Mouse (Mus musculus) MEL (cell line): Measurements from ENCODE around the gene Samsn1. TPM values are rescaled to one million over a fixed set of nuclear protein-coding genes. Genes with fewer than 3 reads are reported as not detected.

ENCODE experiments used
- DNase-seq: peaks from one replicate; pipeline ENCODE4 v3.0.0; 2011; ENCODE audit warnings: low read depth, low spot score
- H3K27ac ChIP-seq: 2 replicates; pipeline ENCODE4 v1.5.1; 2012; ENCODE audit warnings: low read depth, mild to moderate bottlenecking, control low read depth, low read length, moderate library complexity; ENCODE audit not compliant: control insufficient read depth
- H3K27me3 ChIP-seq, 2 experiments: fragments of 150-350 bp in 1 of 2; sonication (generic) in 1 of 2; 2 replicates each; pipeline ENCODE4 v1.6.1; 2012; ENCODE audit warnings: low read length in 2 of 2, mild to moderate bottlenecking in 2 of 2, improper control_type of control experiment in 1 of 2, moderate library complexity in 1 of 2; ENCODE audit not compliant: insufficient read depth in 2 of 2, control insufficient read depth in 1 of 2
- H3K36me3 ChIP-seq, 2 experiments: 2 replicates each; pipeline ENCODE4 v1.6.1; 2012 to 2014; ENCODE audit warnings: low read length in 2 of 2, improper control_type of control experiment in 1 of 2, inconsistent platforms in 1 of 2, mild to moderate bottlenecking in 1 of 2; ENCODE audit not compliant: insufficient read depth in 2 of 2, control insufficient read depth in 1 of 2
- H3K4me1 ChIP-seq, 2 experiments: fragments of 150-350 bp in 1 of 2; sonication (generic) in 1 of 2; 2 replicates each; pipeline ENCODE4 v1.6.1; 2012; ENCODE audit warnings: low read length in 2 of 2, improper control_type of control experiment in 1 of 2, mild to moderate bottlenecking in 1 of 2; ENCODE audit not compliant: insufficient read depth in 2 of 2, control insufficient read depth in 1 of 2
- H3K4me3 ChIP-seq, 2 experiments: fragments of 150-350 bp in 1 of 2; sonication (generic) in 1 of 2; 2 replicates each; pipeline ENCODE4 v1.5.1; 2012; ENCODE audit warnings: low read depth in 2 of 2, low read length in 2 of 2, mild to moderate bottlenecking in 2 of 2, moderate library complexity in 2 of 2, control low read depth in 1 of 2, improper control_type of control experiment in 1 of 2; ENCODE audit not compliant: control insufficient read depth in 1 of 2, insufficient read depth in 1 of 2
- H3K79me2 ChIP-seq: 2 replicates; pipeline ENCODE4 v1.6.1; 2012; ENCODE audit warnings: mild to moderate bottlenecking, low read length, moderate library complexity; ENCODE audit not compliant: control insufficient read depth, poor library complexity, insufficient read depth
- H3K9ac ChIP-seq: 2 replicates; pipeline ENCODE4 v1.6.1; 2012; ENCODE audit warnings: low read depth, mild to moderate bottlenecking, control low read depth, low read length, moderate library complexity; ENCODE audit not compliant: control insufficient read depth, poor library complexity, severe bottlenecking
- H3K9me3 ChIP-seq: fragments of 150-350 bp; sonication (generic); replicated peaks from 2 replicates; pipeline ENCODE4 v1.6.1; 2012; ENCODE audit warnings: mild to moderate bottlenecking, low read length, improper control_type of control experiment, moderate library complexity; ENCODE audit not compliant: insufficient read depth
- CHD1 ChIP-seq: IDR thresholded peaks from 2 replicates; pipeline ENCODE4 v1.6.1; 2012; ENCODE audit warnings: low read depth, mild to moderate bottlenecking, inconsistent platforms, low read length, improper control_type of control experiment
- CTCF ChIP-seq, 3 experiments: IDR thresholded peaks in 2 of 3; conservative IDR thresholded peaks in 1 of 3; 2 replicates each; pipeline ENCODE4 v1.5.1; 2011 to 2012; ENCODE audit warnings: low read length in 3 of 3, low read depth in 2 of 3, mild to moderate bottlenecking in 2 of 3, improper control_type of control experiment in 1 of 3, inconsistent platforms in 1 of 3, mixed read lengths in 1 of 3, moderate library complexity in 1 of 3; ENCODE audit not compliant: control insufficient read depth in 1 of 3, insufficient read depth in 1 of 3, poor library complexity in 1 of 3, severe bottlenecking in 1 of 3
- ELF1 ChIP-seq: IDR thresholded peaks from 2 replicates; pipeline ENCODE4 v1.6.1; 2014; ENCODE audit warnings: low read depth, mild to moderate bottlenecking, inconsistent platforms, low read length, improper control_type of control experiment, moderate library complexity
- EP300 ChIP-seq, 2 experiments: IDR thresholded peaks; 2 replicates each; pipeline ENCODE4 v1.6.1; 2011; ENCODE audit warnings: improper control_type of control experiment in 2 of 2, low read length in 2 of 2, low read depth in 1 of 2, mild to moderate bottlenecking in 1 of 2
- ETS1 ChIP-seq: IDR thresholded peaks from 2 replicates; pipeline ENCODE4 v1.6.1; 2012; ENCODE audit warnings: low read depth, mild to moderate bottlenecking, inconsistent platforms, low read length, improper control_type of control experiment, moderate library complexity
- HCFC1 ChIP-seq: IDR thresholded peaks from 2 replicates; pipeline ENCODE4 v1.6.1; 2012; ENCODE audit warnings: low read depth, mild to moderate bottlenecking, inconsistent platforms, low read length, improper control_type of control experiment, moderate library complexity
- MAFK ChIP-seq: IDR thresholded peaks from 2 replicates; pipeline ENCODE4 v1.6.1; 2011; ENCODE audit warnings: low read depth, mild to moderate bottlenecking, low read length, improper control_type of control experiment, borderline replicate concordance
- MAZ ChIP-seq: IDR thresholded peaks from 2 replicates; pipeline ENCODE4 v1.6.1; 2012; ENCODE audit warnings: low read depth, mild to moderate bottlenecking, inconsistent platforms, low read length, improper control_type of control experiment
- MYB ChIP-seq: IDR thresholded peaks from 2 replicates; pipeline ENCODE4 v1.6.1; 2011; ENCODE audit warnings: mild to moderate bottlenecking, low read depth, low read length, improper control_type of control experiment
- NELFE ChIP-seq: IDR thresholded peaks from 2 replicates; pipeline ENCODE4 v1.6.1; 2011; ENCODE audit warnings: low read depth, low read length, improper control_type of control experiment
- POLR2AphosphoS2 ChIP-seq: IDR thresholded peaks from 2 replicates; pipeline ENCODE4 v1.6.1; 2011; ENCODE audit warnings: low read length, improper control_type of control experiment
- RCOR1 ChIP-seq: IDR thresholded peaks from 2 replicates; pipeline ENCODE4 v1.6.1; 2012; ENCODE audit warnings: low read depth, mild to moderate bottlenecking, inconsistent platforms, low read length, improper control_type of control experiment
- TAL1 ChIP-seq: IDR thresholded peaks from 2 replicates; pipeline ENCODE4 v1.6.1; 2012; ENCODE audit warnings: mild to moderate bottlenecking, inconsistent platforms, low read length, moderate library complexity, mixed read lengths
- TBP ChIP-seq: IDR thresholded peaks from 2 replicates; pipeline ENCODE4 v1.8.0; 2011; ENCODE audit warnings: low read depth, low read length, improper control_type of control experiment
- TCF12 ChIP-seq: IDR thresholded peaks from 2 replicates; pipeline ENCODE4 v1.6.1; 2014; ENCODE audit warnings: low read depth, mild to moderate bottlenecking, inconsistent platforms, low read length, improper control_type of control experiment, moderate library complexity
- ZMIZ1 ChIP-seq: IDR thresholded peaks from 2 replicates; pipeline ENCODE4 v1.6.1; 2012; ENCODE audit warnings: low read depth, mild to moderate bottlenecking, inconsistent platforms, low read length, improper control_type of control experiment, moderate library complexity
- ZNF384 ChIP-seq: IDR thresholded peaks from 2 replicates; pipeline ENCODE4 v1.6.1; 2012; ENCODE audit warnings: low read depth, mild to moderate bottlenecking, inconsistent platforms, low read length, improper control_type of control experiment
- polyA plus RNA-seq, 2 experiments: library from polyadenylated mRNA; stranded (reverse) in 1 of 2; unstranded in 1 of 2; fragments of >175 nt in 1 of 2; fragments of >200 nt in 1 of 2; gene quantifications; 2 replicates each; pipeline versions ENCODE4 v1.2.1 to v1.2.4; 2012; ENCODE audit warnings: low replicate concordance in 2 of 2, low read depth in 1 of 2; ENCODE audit not compliant: insufficient read length in 2 of 2, insufficient read depth in 1 of 2, missing spikeins in 1 of 2
- total RNA-seq: library from RNA; depleted of rRNA; stranded (reverse); fragments of 300-350 nt; gene quantifications from 2 replicates; pipeline ENCODE4 v1.2.3, GENCODE M21; 2012

The Samsn1 gene
- total and polyA plus RNA-seq, 3 experiments: 55.2 to 205 (median 63.0) TPM

DNA sequence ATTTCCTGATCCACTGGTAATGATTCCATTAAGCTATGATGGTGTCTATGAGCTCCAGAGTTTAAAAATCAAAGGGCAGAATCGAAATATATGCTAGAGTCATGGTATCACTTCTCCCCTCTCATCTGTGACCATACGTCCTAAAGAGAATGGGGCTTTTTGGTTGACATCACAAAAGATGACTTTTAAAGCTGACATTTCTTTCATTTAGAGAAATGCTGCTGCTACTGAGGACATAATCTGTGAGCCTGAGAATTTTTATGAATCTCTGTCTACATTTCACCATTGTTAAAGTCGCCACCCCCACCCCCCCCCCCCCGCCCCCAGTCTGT is 91.9 kb downstream of the Samsn1 start:
- Histone ChIP-seq H3K4me3 (no peak overlapping the region), H3K27me3 (no peaks in the 10 kb centered on the region), H3K79me2 (no peaks in the 10 kb centered on the region), H3K27ac (peak overlapping the region; percentile 56), H3K4me1 (peaks cover 2 to 5% of the 10 kb centered on the region in 2 experiments; a peak in 2 of 4 replicates), H3K9ac (no peak overlapping the region), H3K9me3 (no peaks in the 10 kb centered on the region), H3K36me3 (peaks cover 0 to 13% of the 10 kb centered on the region in 2 experiments; a peak in 2 of 4 replicates)
- no peak for DNase-seq
- no peak for TF ChIP-seq EP300 (IDR thresholded peaks at IDR 0.05; ENCODE audit: low read depth in 1 of 2, low read length in 2 of 2)
- no peak for TF ChIP-seq ZMIZ1
- no peak for TF ChIP-seq NELFE
- TF ChIP-seq ELF1: no peak
- no peak for TF ChIP-seq POLR2AphosphoS2
- TF ChIP-seq TBP: no peak
- no peak for TF ChIP-seq MAZ
- no peak for TF ChIP-seq HCFC1

DNA sequence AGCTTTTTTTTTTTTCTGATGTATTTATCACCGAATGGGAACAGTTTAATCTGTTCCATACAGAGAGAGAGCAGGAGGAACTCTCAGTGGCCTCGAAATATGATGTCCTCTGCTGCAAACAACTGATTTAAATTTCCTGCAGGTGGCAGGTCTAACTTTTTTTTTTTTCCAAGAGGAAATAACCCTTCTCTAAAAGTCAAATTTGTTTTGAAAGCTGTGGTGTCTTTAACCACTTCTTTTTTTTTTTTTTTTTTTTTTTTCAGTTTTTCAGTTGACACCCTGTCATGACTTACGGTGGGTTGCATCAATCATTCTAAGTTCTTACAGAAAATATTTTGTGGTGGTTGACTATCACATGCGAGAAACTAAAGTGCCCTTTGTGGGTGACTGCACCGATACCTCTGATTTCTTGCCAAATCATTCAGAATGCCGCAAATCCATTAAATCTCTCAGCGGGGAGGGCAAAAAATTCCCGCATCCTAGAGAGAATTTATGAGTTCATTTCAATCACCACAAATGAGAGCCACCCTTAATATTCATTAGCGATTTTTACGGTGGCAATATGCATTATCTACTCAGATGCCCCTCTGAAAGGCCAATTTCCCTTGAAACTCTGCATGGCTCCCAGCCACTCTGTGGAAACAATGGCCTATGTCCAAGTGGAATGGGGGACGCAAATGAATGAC is 92.4 kb downstream of the Samsn1 start:
- Histone ChIP-seq H3K4me3 (no peak overlapping the region), H3K79me2 (no peaks in the 10 kb centered on the region), H3K9me3 (no peaks in the 10 kb centered on the region), H3K9ac (no peak overlapping the region), H3K36me3 (peaks cover 0 to 13% of the 10 kb centered on the region in 2 experiments; a peak in 2 of 4 replicates), H3K27ac (peak overlapping the region; percentile 56), H3K4me1 (peaks cover 2 to 5% of the 10 kb centered on the region in 2 experiments; a peak in 2 of 4 replicates), H3K27me3 (no peaks in the 10 kb centered on the region)
- DNase-seq: peak; percentile 55
- TF ChIP-seq TBP: no peak
- no peak for TF ChIP-seq CHD1
- TF ChIP-seq TAL1: 0 out of 2 replicates have a peak, but pooled peaks have one; percentile 6
- peak; percentile 77 for TF ChIP-seq RCOR1
- TF ChIP-seq ETS1: peak; percentile 75
- peak; percentile 90 for TF ChIP-seq ZNF384
- no peak for TF ChIP-seq CTCF (IDR thresholded peaks at IDR 0.05 in 2 of 3, conservative IDR thresholded peaks at IDR 0.05 in 1 of 3; ENCODE audit: control insufficient read depth in 1 of 3, insufficient read depth in 1 of 3, low read depth in 2 of 3, low read length in 3 of 3, poor library complexity in 1 of 3, severe bottlenecking in 1 of 3)
- TF ChIP-seq MYB: peak; percentile 36; the same call in 1 of the 2 replicates
- peak; percentile 38 to 74; a peak in 3 of 4 replicates for TF ChIP-seq EP300 (IDR thresholded peaks at IDR 0.05; ENCODE audit: low read depth in 1 of 2, low read length in 2 of 2)
- peak; percentile 73 for TF ChIP-seq TCF12
- no peak for TF ChIP-seq MAFK
